In genomic region chr11:69682840-69683533, GRCm38 (mm10) we compare ENCODE assay signal across 8 mouse cellular contexts. TPM values are rescaled to one million over a fixed set of nuclear protein-coding genes. Genes with fewer than 3 reads are reported as not detected.
A peak's percentile ranks its signal among the peaks of the same experiment; 100 is the strongest.
DNase-seq lines count a peak whose midpoint lies in the region; ATAC-seq and TF ChIP-seq lines count a peak whose summit lies in the region.

No protein-coding gene starts in this region.

- peaks cover 16% of the 10 kb centered on the region for H3K36me3 ChIP-seq in C2C12 (ENCODE audit: control insufficient read depth, insufficient read depth)
- peaks cover 24% of the 10 kb centered on the region for H3K36me3 ChIP-seq in heart, embryonic 14.5 days (ENCODE audit: control insufficient read depth, insufficient read depth, low read length)
- peaks cover 22% of the 10 kb centered on the region for H3K36me3 ChIP-seq in liver, embryonic 13.5 days
- H3K36me3 ChIP-seq in neural tube, embryonic 11.5 days (ENCODE audit: control insufficient read depth, insufficient read depth, low read length): peaks cover 3% of the 10 kb centered on the region
- H3K36me3 ChIP-seq in stomach, embryonic 16.5 days (ENCODE audit: control insufficient read depth, insufficient read depth, low read length): no peaks in the 10 kb centered on the region

- H3K79me3 ChIP-seq in C2C12 (ENCODE audit: low read depth): peaks cover 25% of the 10 kb centered on the region

- peaks cover 16 to 35% of the 10 kb centered on the region in 2 experiments for H3K4me1 ChIP-seq in heart, embryonic 14.5 days (ENCODE audit: control insufficient read depth in 2 of 2, insufficient read depth in 2 of 2, low read length in 2 of 2)
- H3K4me1 ChIP-seq in liver, embryonic 13.5 days (replicated peaks): peaks cover 57% of the 10 kb centered on the region
- peaks cover 10% of the 10 kb centered on the region for H3K4me1 ChIP-seq in neural tube, embryonic 11.5 days (ENCODE audit: control insufficient read depth, insufficient read depth, low read length)
- peaks cover 39% of the 10 kb centered on the region for H3K4me1 ChIP-seq in stomach, embryonic 16.5 days (ENCODE audit: control insufficient read depth, insufficient read depth, low read length)

- H3K4me3 ChIP-seq in C2C12 (ENCODE audit: insufficient read depth, poor library complexity, severe bottlenecking): no peak overlapping the region
- H3K4me3 ChIP-seq in heart, embryonic 14.5 days (ENCODE audit: control insufficient read depth in 1 of 2, insufficient read depth in 1 of 2, low read depth in 1 of 2, low read length in 2 of 2): peak overlapping the region in 1 of 2 experiments; percentile 8; a peak in 1 of 4 replicates
- peak overlapping the region; percentile 90; the same call in 1 of the 2 replicates for H3K4me3 ChIP-seq in liver, embryonic 13.5 days (replicated peaks)
- peak overlapping the region; percentile 10; the same call in 1 of the 2 replicates for H3K4me3 ChIP-seq in neural tube, embryonic 11.5 days (ENCODE audit: low read depth, low read length)
- peak overlapping the region; percentile 24 for H3K4me3 ChIP-seq in stomach, embryonic 16.5 days (replicated peaks; ENCODE audit: low read length)

- no peaks in the 10 kb centered on the region for H3K9me3 ChIP-seq in heart, embryonic 14.5 days (ENCODE audit: control insufficient read depth, low read length)
- H3K9me3 ChIP-seq in liver, embryonic 13.5 days (replicated peaks): no peaks in the 10 kb centered on the region
- no peaks in the 10 kb centered on the region for H3K9me3 ChIP-seq in neural tube, embryonic 11.5 days (ENCODE audit: control insufficient read depth, low read length)
- no peaks in the 10 kb centered on the region for H3K9me3 ChIP-seq in stomach, embryonic 16.5 days (replicated peaks; ENCODE audit: control insufficient read depth, low read length)

- peaks cover 46% of the 10 kb centered on the region for H3K79me2 ChIP-seq in C2C12 (ENCODE audit: control insufficient read depth, insufficient read depth)

- TF ChIP-seq CTCF in C2C12 (IDR thresholded peaks at IDR 0.05; ENCODE audit: control insufficient read depth, insufficient read depth, insufficient read length): peak; percentile 68

- DNase-seq in brain, adult 2 months (ENCODE audit: low read depth, low spot score): peak; percentile 95
- peak; percentile 93 for DNase-seq in kidney, postnatal 14 days
- DNase-seq in liver, embryonic 13.5 days: peak; percentile 76
- peak; percentile 89 for DNase-seq in neural tube, embryonic 11.5 days (ENCODE audit: low spot score)

- H3K27me3 ChIP-seq in C2C12 (ENCODE audit: control insufficient read depth, insufficient read depth, insufficient read length): no peaks in the 10 kb centered on the region
- H3K27me3 ChIP-seq in heart, embryonic 14.5 days (ENCODE audit: control insufficient read depth, insufficient read depth, low read length): no peaks in the 10 kb centered on the region
- no peaks in the 10 kb centered on the region for H3K27me3 ChIP-seq in liver, embryonic 13.5 days
- no peaks in the 10 kb centered on the region for H3K27me3 ChIP-seq in neural tube, embryonic 11.5 days (ENCODE audit: control insufficient read depth, insufficient read depth, low read length)
- no peaks in the 10 kb centered on the region for H3K27me3 ChIP-seq in stomach, embryonic 16.5 days (ENCODE audit: control insufficient read depth, insufficient read depth, low read length)

- peak overlapping the region; percentile 54 for H3K9ac ChIP-seq in heart, embryonic 14.5 days (ENCODE audit: low read length)
- H3K9ac ChIP-seq in liver, embryonic 13.5 days: peak overlapping the region; percentile 39; the same call in 1 of the 2 replicates
- peak overlapping the region; percentile 47; the same call in 1 of the 2 replicates for H3K9ac ChIP-seq in neural tube, embryonic 11.5 days (ENCODE audit: low read length)
- peak overlapping the region; percentile 37 for H3K9ac ChIP-seq in stomach, embryonic 16.5 days (ENCODE audit: low read length)

- peak overlapping the region; percentile 92 for H3K4me2 ChIP-seq in heart, embryonic 14.5 days (ENCODE audit: low read length)
- peak overlapping the region; percentile 81 for H3K4me2 ChIP-seq in liver, embryonic 13.5 days
- no peak overlapping the region; the same call in 1 of the 2 replicates for H3K4me2 ChIP-seq in neural tube, embryonic 11.5 days (ENCODE audit: low read depth)
- H3K4me2 ChIP-seq in stomach, embryonic 16.5 days (ENCODE audit: low read depth, low read length): peak overlapping the region; percentile 97

- WGBS in heart, embryonic 14.5 days: 28% methylated on average over 12 of the region's 12 CpGs
- WGBS in liver, embryonic 13.5 days (ENCODE audit: insufficient replicate concordance): 29% methylated on average over 12 of the region's 12 CpGs
- 31% methylated on average over 12 of the region's 12 CpGs for WGBS in neural tube, embryonic 11.5 days
- WGBS in stomach, embryonic 16.5 days: 12% methylated on average over 12 of the region's 12 CpGs

- peak overlapping the region; percentile 93; a peak in 3 of 4 replicates for H3K27ac ChIP-seq in heart, embryonic 14.5 days (replicated peaks in 1 of 2; ENCODE audit: control insufficient read depth in 1 of 2, insufficient read depth in 1 of 2, low read depth in 2 of 2, low read length in 2 of 2)
- H3K27ac ChIP-seq in liver, embryonic 13.5 days: peak overlapping the region; percentile 92
- no peak overlapping the region for H3K27ac ChIP-seq in neural tube, embryonic 11.5 days (ENCODE audit: low read depth, low read length)
- peak overlapping the region; percentile 89 for H3K27ac ChIP-seq in stomach, embryonic 16.5 days (ENCODE audit: low read length)

- ATAC-seq in erythroid progenitor cell, adult 5-6 weeks (replicated peaks; ENCODE audit: low FRiP score, poor library complexity, severe bottlenecking): peak; percentile 65
- ATAC-seq in heart, embryonic 14.5 days (ENCODE audit: insufficient number of reproducible peaks, insufficient read depth, low FRiP score, low read depth): no peak
- no peak for ATAC-seq in liver, embryonic 13.5 days (ENCODE audit: low read depth)
- ATAC-seq in neural tube, embryonic 11.5 days (ENCODE audit: insufficient read depth, low FRiP score, low TSS enrichment): 0 out of 2 replicates have a peak, but pooled peaks have one; percentile 40
- ATAC-seq in stomach, embryonic 16.5 days (ENCODE audit: insufficient read depth, low FRiP score): 0 out of 2 replicates have a peak, but pooled peaks have one; percentile 17

- peak overlapping the region; percentile 50 for H3ac ChIP-seq in C2C12 (ENCODE audit: control insufficient read depth, insufficient read length, low read depth)

RNA-seq across cellular contexts. Expression of gene Senp3, which starts 1.1 kb away (rescaled TPM):
- 89.0 TPM for polyA plus RNA-seq in C2C12 (2012; fragmentation: generic; extraction: Trizol)
- total RNA-seq in erythroid progenitor cell, adult 5-6 weeks (2015; ENCODE audit: low replicate concordance): 32.3 and 41.8 TPM in 2 replicates
- 24.8 and 43.4 TPM in 2 replicates for total RNA-seq in erythroid progenitor cell, adult 5-6 weeks (2017; ENCODE audit: low replicate concordance)
- polyA plus RNA-seq in heart, embryonic 14.5 days (2014; fragmentation: Nextera tagmentation; extraction: Ambion mirVana): 43.2 and 59.4 TPM in 2 replicates
- polyA plus RNA-seq in liver, embryonic 13.5 days (2015; fragmentation: Nextera tagmentation; extraction: Ambion mirVana): 37.3 and 38.6 TPM in 2 replicates
- 88.6 and 93.8 TPM in 2 replicates for polyA plus RNA-seq in neural tube, embryonic 11.5 days (2014; fragmentation: Nextera tagmentation; extraction: Ambion mirVana)
- 66.3 and 68.5 TPM in 2 replicates for polyA plus RNA-seq in stomach, embryonic 16.5 days (2015; fragmentation: Nextera tagmentation; extraction: Ambion mirVana)

RNA-seq across cellular contexts. Expression of gene Tnfsf13, which starts 2.6 kb away (rescaled TPM):
- polyA plus RNA-seq in C2C12 (2012; fragmentation: generic; extraction: Trizol): 0.28 TPM
- total RNA-seq in erythroid progenitor cell, adult 5-6 weeks (2015; ENCODE audit: low replicate concordance): 3.2 TPM in 1 of 2 replicates, not detected in the other
- 4.1 TPM in 1 of 2 replicates, not detected in the other for total RNA-seq in erythroid progenitor cell, adult 5-6 weeks (2017; ENCODE audit: low replicate concordance)
- polyA plus RNA-seq in heart, embryonic 14.5 days (2014; fragmentation: Nextera tagmentation; extraction: Ambion mirVana): 0.24 and 0.63 TPM in 2 replicates
- 0.10 TPM in 1 of 2 replicates, not detected in the other for polyA plus RNA-seq in liver, embryonic 13.5 days (2015; fragmentation: Nextera tagmentation; extraction: Ambion mirVana)
- 0.19 TPM in 1 of 2 replicates, not detected in the other for polyA plus RNA-seq in neural tube, embryonic 11.5 days (2014; fragmentation: Nextera tagmentation; extraction: Ambion mirVana)
- 0.59 and 1.0 TPM in 2 replicates for polyA plus RNA-seq in stomach, embryonic 16.5 days (2015; fragmentation: Nextera tagmentation; extraction: Ambion mirVana)

RNA-seq across cellular contexts. Expression of gene Eif4a1, which starts 10.8 kb away (rescaled TPM):
- 1,304 TPM for polyA plus RNA-seq in C2C12 (2012; fragmentation: generic; extraction: Trizol)
- 233 and 247 TPM in 2 replicates for total RNA-seq in erythroid progenitor cell, adult 5-6 weeks (2015; ENCODE audit: low replicate concordance)
- total RNA-seq in erythroid progenitor cell, adult 5-6 weeks (2017; ENCODE audit: low replicate concordance): 229 and 230 TPM in 2 replicates
- polyA plus RNA-seq in heart, embryonic 14.5 days (2014; fragmentation: Nextera tagmentation; extraction: Ambion mirVana): 313 and 403 TPM in 2 replicates
- 351 and 453 TPM in 2 replicates for polyA plus RNA-seq in liver, embryonic 13.5 days (2015; fragmentation: Nextera tagmentation; extraction: Ambion mirVana)
- polyA plus RNA-seq in neural tube, embryonic 11.5 days (2014; fragmentation: Nextera tagmentation; extraction: Ambion mirVana): 781 and 824 TPM in 2 replicates
- polyA plus RNA-seq in stomach, embryonic 16.5 days (2015; fragmentation: Nextera tagmentation; extraction: Ambion mirVana): 454 and 462 TPM in 2 replicates

RNA-seq across cellular contexts. Expression of gene Tnfsf12, which starts 12.7 kb away (rescaled TPM):
- 6.4 TPM for polyA plus RNA-seq in C2C12 (2012; fragmentation: generic; extraction: Trizol)
- total RNA-seq in erythroid progenitor cell, adult 5-6 weeks (2015; ENCODE audit: low replicate concordance): 1.3 and 7.2 TPM in 2 replicates
- total RNA-seq in erythroid progenitor cell, adult 5-6 weeks (2017; ENCODE audit: low replicate concordance): not detected in 2 replicates
- polyA plus RNA-seq in heart, embryonic 14.5 days (2014; fragmentation: Nextera tagmentation; extraction: Ambion mirVana): 7.7 and 10.3 TPM in 2 replicates
- 2.1 and 2.6 TPM in 2 replicates for polyA plus RNA-seq in liver, embryonic 13.5 days (2015; fragmentation: Nextera tagmentation; extraction: Ambion mirVana)
- 1.5 and 1.7 TPM in 2 replicates for polyA plus RNA-seq in neural tube, embryonic 11.5 days (2014; fragmentation: Nextera tagmentation; extraction: Ambion mirVana)
- polyA plus RNA-seq in stomach, embryonic 16.5 days (2015; fragmentation: Nextera tagmentation; extraction: Ambion mirVana): 8.8 and 9.6 TPM in 2 replicates

RNA-seq across cellular contexts. Expression of gene Tnfsfm13, which starts 12.9 kb away (rescaled TPM):
- 1.5 TPM for polyA plus RNA-seq in C2C12 (2012; fragmentation: generic; extraction: Trizol)
- total RNA-seq in erythroid progenitor cell, adult 5-6 weeks (2015; ENCODE audit: low replicate concordance): 1.8 TPM in 1 of 2 replicates, not detected in the other
- 6.4 and 9.4 TPM in 2 replicates for total RNA-seq in erythroid progenitor cell, adult 5-6 weeks (2017; ENCODE audit: low replicate concordance)
- 2.5 and 6.8 TPM in 2 replicates for polyA plus RNA-seq in heart, embryonic 14.5 days (2014; fragmentation: Nextera tagmentation; extraction: Ambion mirVana)
- 1.1 and 1.4 TPM in 2 replicates for polyA plus RNA-seq in liver, embryonic 13.5 days (2015; fragmentation: Nextera tagmentation; extraction: Ambion mirVana)
- polyA plus RNA-seq in neural tube, embryonic 11.5 days (2014; fragmentation: Nextera tagmentation; extraction: Ambion mirVana): 1.4 and 1.5 TPM in 2 replicates
- 2.9 and 4.2 TPM in 2 replicates for polyA plus RNA-seq in stomach, embryonic 16.5 days (2015; fragmentation: Nextera tagmentation; extraction: Ambion mirVana)

Comparison
In these comparisons a context has a peak if more than half of its experiments do, and no peak if none do; other contexts are left out.
1. ATAC-seq: peak in erythroid progenitor cell, adult 5-6 weeks (single experiment), neural tube, embryonic 11.5 days (single experiment) and stomach, embryonic 16.5 days (single experiment); none in heart, embryonic 14.5 days (single experiment) and liver, embryonic 13.5 days (single experiment).
2. Peak in every context shown above with its lines, with median percentiles within 50 percentile points of each other: DNase-seq and H3K9ac ChIP-seq.